Mouse (Mus musculus) forebrain, embryonic 16.5 days (tissue): ENCODE data around the gene Chic1. TPM values are rescaled to one million over a fixed set of nuclear protein-coding genes. Genes with fewer than 3 reads are reported as not detected.

ENCODE experiments used
- polyA plus RNA-seq: library from polyadenylated mRNA; unstranded; fragments of >200 nt; fragmentation: Nextera tagmentation; extraction: Ambion mirVana; gene quantifications from 2 replicates; pipeline ENCODE4 v1.2.1, GENCODE M21; 2015

Chic1 gene
- polyA plus RNA-seq, 1 experiment from 2014 or later: 7.4 TPM

Other genes with a start within 250 kb of the Chic1 start
- 46.4 and 55.0 TPM in 2 replicates for gene Nap1l2, start 169.8 kb upstream of the Chic1 start, polyA plus RNA-seq
- not detected in 2 replicates for gene Cdx4, start 35.1 kb upstream of the Chic1 start, polyA plus RNA-seq
- 0.27 and 0.52 TPM in 2 replicates for gene Tsx, start 58.0 kb downstream of the Chic1 start, polyA plus RNA-seq
- gene Gm26992, start 65.5 kb downstream of the Chic1 start, polyA plus RNA-seq: not detected in 2 replicates